Mouse (Mus musculus): ENCODE measurements around the gene Sdf4. TPM values are rescaled to one million over a fixed set of nuclear protein-coding genes. Genes with fewer than 3 reads are reported as not detected.

Sdf4 gene
- polyA plus RNA-seq, 1 experiment from 2014 or later, result 175 TPM

DNA sequence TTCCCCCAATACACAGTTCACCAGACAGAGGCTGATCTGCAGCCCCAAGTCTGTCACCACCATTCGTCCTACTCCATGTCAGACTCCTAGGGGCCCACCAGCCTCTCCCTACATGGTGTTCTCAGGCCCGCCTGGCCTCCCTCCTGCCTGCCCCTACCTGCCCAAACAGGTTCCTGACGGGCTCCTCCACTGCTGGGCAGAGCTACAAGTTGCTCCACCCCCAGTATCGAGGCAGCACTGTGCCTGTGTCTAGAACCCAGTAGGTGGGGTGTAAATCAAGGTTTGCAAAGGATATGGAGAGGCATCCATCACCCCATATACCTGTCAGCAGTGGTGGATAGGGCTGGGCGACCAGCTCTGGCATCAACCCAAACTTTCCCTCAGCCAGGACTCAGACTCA, 66.6 kb downstream of the Sdf4 start, which contains the start of gene Ttll10:
TSS of gene Ttll10 (minus strand) at position 154 of the 400 bp plus-strand sequence.
- H3K27ac ChIP-seq, result peak within 1 kb of the TSS; percentile 70
- ATAC-seq (ENCODE audit: insufficient number of reproducible peaks, low FRiP score, low TSS enrichment, low read depth), result peak; percentile 59
- peak within 1 kb of the TSS; percentile 31 for H3K4me3 ChIP-seq
- H3K4me2 ChIP-seq, result 0 out of 2 replicates have a peak within 1 kb of the TSS, but pooled peaks have one; percentile 3
- H3K9me3 ChIP-seq, result no peaks in the 10 kb centered on the region
- H3K9ac ChIP-seq, result no peak within 1 kb of the TSS
- peaks cover 9% of the 10 kb centered on the region; the same call in 1 of the 2 replicates for H3K4me1 ChIP-seq
- no peaks in the 10 kb centered on the region for H3K27me3 ChIP-seq
- WGBS, result 29% methylated on average over 5 of the region's 5 CpGs
- no peaks in the 10 kb centered on the region for H3K36me3 ChIP-seq

GRCm38 (mm10) chr4:156059713-156060112, 67.0 kb downstream of the Sdf4 start:
- ATAC-seq (ENCODE audit: insufficient number of reproducible peaks, low FRiP score, low TSS enrichment, low read depth), result peak; percentile 61; the same call in 1 of the 2 replicates
- Histone ChIP-seq H3K4me3 (peak overlapping the region; percentile 31), H3K27ac (peak overlapping the region; percentile 70), H3K4me2 (no peak overlapping the region), H3K9ac (no peak overlapping the region), H3K36me3 (no peaks in the 10 kb centered on the region), H3K9me3 (no peaks in the 10 kb centered on the region), H3K27me3 (no peaks in the 10 kb centered on the region), H3K4me1 (peaks cover 12% of the 10 kb centered on the region; the same call in 1 of the 2 replicates)
- WGBS, result 19% methylated on average over 10 of the region's 10 CpGs

MicroRNAs within 50 kb of the gene (microRNA counts, 519-probe panel; counts per million panel counts)
- microRNA mmu-miR-200a, result 3,106 counts per million, percentile 72 among the panel's probes with 10 or more counts
- 3,420 counts per million, percentile 80 among the panel's probes with 10 or more counts for microRNA mmu-miR-200b
- 3,715 counts per million, percentile 86 among the panel's probes with 10 or more counts for microRNA mmu-miR-429

Small RNAs within 50 kb of the gene (microRNA-seq; reads per million reads assigned to microRNA genes)
- gene Mir200a (449 reads per million, percentile 67 among the genes with 10 or more reads in this experiment), gene Mir200b (2,286 reads per million, percentile 82 among the genes with 10 or more reads in this experiment), gene Mir429 (7,435 reads per million, percentile 93 among the genes with 10 or more reads in this experiment)

Other genes starting within 250 kb of the Sdf4 start
- 84.1 and 91.5 TPM in 2 replicates for gene Atad3a, start 231.8 kb upstream of the Sdf4 start, polyA plus RNA-seq (2015; fragmentation: Nextera tagmentation; extraction: Ambion mirVana)
- gene Vwa1, start 218.2 kb upstream of the Sdf4 start, polyA plus RNA-seq (2015; fragmentation: Nextera tagmentation; extraction: Ambion mirVana), result 17.6 and 21.3 TPM in 2 replicates
- 0.38 and 0.52 TPM in 2 replicates for gene Tmem88b, start 207.0 kb upstream of the Sdf4 start, polyA plus RNA-seq (2015; fragmentation: Nextera tagmentation; extraction: Ambion mirVana)
- not detected in 2 replicates for gene Ankrd65, start 202.4 kb upstream of the Sdf4 start, polyA plus RNA-seq (2015; fragmentation: Nextera tagmentation; extraction: Ambion mirVana)
- 169 and 184 TPM in 2 replicates for gene Mrpl20, start 190.0 kb upstream of the Sdf4 start, polyA plus RNA-seq (2015; fragmentation: Nextera tagmentation; extraction: Ambion mirVana)
- gene Ccnl2, start 180.4 kb upstream of the Sdf4 start, polyA plus RNA-seq (2015; fragmentation: Nextera tagmentation; extraction: Ambion mirVana), result 185 and 187 TPM in 2 replicates
- gene Aurkaip1, start 161.6 kb upstream of the Sdf4 start, polyA plus RNA-seq (2015; fragmentation: Nextera tagmentation; extraction: Ambion mirVana), result 123 and 128 TPM in 2 replicates
- gene Mxra8, start 153.2 kb upstream of the Sdf4 start, polyA plus RNA-seq (2015; fragmentation: Nextera tagmentation; extraction: Ambion mirVana), result 150 and 197 TPM in 2 replicates
- gene Dvl1, start 145.5 kb upstream of the Sdf4 start, polyA plus RNA-seq (2015; fragmentation: Nextera tagmentation; extraction: Ambion mirVana), result 7.1 and 10.4 TPM in 2 replicates
- gene Tas1r3, start 129.5 kb upstream of the Sdf4 start, polyA plus RNA-seq (2015; fragmentation: Nextera tagmentation; extraction: Ambion mirVana), result 0.32 and 0.42 TPM in 2 replicates
- gene Cptp, start 123.4 kb upstream of the Sdf4 start, polyA plus RNA-seq (2015; fragmentation: Nextera tagmentation; extraction: Ambion mirVana), result 19.7 and 20.8 TPM in 2 replicates
- 69.5 and 72.3 TPM in 2 replicates for gene Ints11, start 123.3 kb upstream of the Sdf4 start, polyA plus RNA-seq (2015; fragmentation: Nextera tagmentation; extraction: Ambion mirVana)
- 61.8 and 66.6 TPM in 2 replicates for gene Pusl1, start 101.1 kb upstream of the Sdf4 start, polyA plus RNA-seq (2015; fragmentation: Nextera tagmentation; extraction: Ambion mirVana)
- gene Acap3, start 101.0 kb upstream of the Sdf4 start, polyA plus RNA-seq (2015; fragmentation: Nextera tagmentation; extraction: Ambion mirVana), result 23.3 and 23.8 TPM in 2 replicates
- gene Ube2j2, start 49.0 kb upstream of the Sdf4 start, polyA plus RNA-seq (2015; fragmentation: Nextera tagmentation; extraction: Ambion mirVana), result 87.9 and 99.7 TPM in 2 replicates
- 48.3 and 50.3 TPM in 2 replicates for gene C1qtnf12, start 30.6 kb upstream of the Sdf4 start, polyA plus RNA-seq (2015; fragmentation: Nextera tagmentation; extraction: Ambion mirVana)
- gene B3galt6, start 223 bp upstream of the Sdf4 start, polyA plus RNA-seq (2015; fragmentation: Nextera tagmentation; extraction: Ambion mirVana), result 16.1 and 16.4 TPM in 2 replicates
- gene Tnfrsf4, start 21.0 kb downstream of the Sdf4 start, polyA plus RNA-seq (2015; fragmentation: Nextera tagmentation; extraction: Ambion mirVana), result 0.55 and 0.99 TPM in 2 replicates
- 3.6 and 5.4 TPM in 2 replicates for gene Tnfrsf18, start 33.3 kb downstream of the Sdf4 start, polyA plus RNA-seq (2015; fragmentation: Nextera tagmentation; extraction: Ambion mirVana)
- gene Ttll10, start 66.5 kb downstream of the Sdf4 start, polyA plus RNA-seq (2015; fragmentation: Nextera tagmentation; extraction: Ambion mirVana), result 2.5 and 3.1 TPM in 2 replicates
- gene 9430015G10Rik, start 117.1 kb downstream of the Sdf4 start, polyA plus RNA-seq (2015; fragmentation: Nextera tagmentation; extraction: Ambion mirVana), result 29.9 and 31.8 TPM in 2 replicates
- gene Rnf223, start 137.6 kb downstream of the Sdf4 start, polyA plus RNA-seq (2015; fragmentation: Nextera tagmentation; extraction: Ambion mirVana), result 1.0 and 1.2 TPM in 2 replicates
- gene Agrn, start 204.6 kb downstream of the Sdf4 start, polyA plus RNA-seq (2015; fragmentation: Nextera tagmentation; extraction: Ambion mirVana), result 53.8 and 67.1 TPM in 2 replicates
- 3.4 and 3.6 TPM in 2 replicates for gene Isg15, start 207.9 kb downstream of the Sdf4 start, polyA plus RNA-seq (2015; fragmentation: Nextera tagmentation; extraction: Ambion mirVana)
- gene AW011738, start 210.4 kb downstream of the Sdf4 start, polyA plus RNA-seq (2015; fragmentation: Nextera tagmentation; extraction: Ambion mirVana), result 3.1 and 4.4 TPM in 2 replicates
- 4.7 and 6.7 TPM in 2 replicates for gene Perm1, start 223.0 kb downstream of the Sdf4 start, polyA plus RNA-seq (2015; fragmentation: Nextera tagmentation; extraction: Ambion mirVana)
- 44.6 and 45.5 TPM in 2 replicates for gene Plekhn1, start 242.0 kb downstream of the Sdf4 start, polyA plus RNA-seq (2015; fragmentation: Nextera tagmentation; extraction: Ambion mirVana)
- gene Noc2l, start 243.1 kb downstream of the Sdf4 start, polyA plus RNA-seq (2015; fragmentation: Nextera tagmentation; extraction: Ambion mirVana), result 58.0 and 68.4 TPM in 2 replicates

All from limb, embryonic 15.5 days (tissue).